Mouse (Mus musculus): ENCODE results near the gene Cnpy2.
"Not testable (repeated sequence)": the region's sequence is repeated elsewhere in the genome, so short reads cannot be mapped to it uniquely, and the experiment has no call there.

Cnpy2 gene

GRCm38 (mm10) chr10:128315578-128315977 lies 6.7 kb upstream of the Cnpy2 start:
- DNase-seq (ENCODE audit: low spot score): no peak

GRCm38 (mm10) chr10:128321641-128322040 lies 618 bp upstream of the Cnpy2 start:
- DNase-seq (ENCODE audit: low spot score): no peak

GRCm38 (mm10) chr10:128323516-128323915 lies 1.3 kb downstream of the Cnpy2 start:
- DNase-seq (ENCODE audit: low spot score): no peak

- DNase-seq (ENCODE audit: low spot score): no peak
Observed at GRCm38 (mm10) chr10:128326825-128327224, 4.6 kb downstream of the Cnpy2 start.

- no peak for DNase-seq (ENCODE audit: low spot score)
Observed at GRCm38 (mm10) chr10:128327610-128328009, 5.4 kb downstream of the Cnpy2 start.

- not testable (repeated sequence) for DNase-seq (ENCODE audit: low spot score)
Observed at GRCm38 (mm10) chr10:128332358-128333249, 10.3 kb downstream of the Cnpy2 start.

- DNase-seq (ENCODE audit: low spot score): peak; percentile 70
Observed at GRCm38 (mm10) chr10:128335582-128335981, 13.3 kb downstream of the Cnpy2 start.

- no peak for DNase-seq (ENCODE audit: low spot score)
Observed at GRCm38 (mm10) chr10:128336195-128336594, 13.9 kb downstream of the Cnpy2 start.

- no peak for DNase-seq (ENCODE audit: low spot score)
Observed at GRCm38 (mm10) chr10:128336597-128336996, 14.3 kb downstream of the Cnpy2 start.

GRCm38 (mm10) chr10:128337306-128338181 lies 15.3 kb downstream of the Cnpy2 start, which contains the start of gene Cs:
Cs (plus strand) TSS chr10:128337734.
- peak; percentile 94 for DNase-seq (ENCODE audit: low spot score)

- no peak for DNase-seq (ENCODE audit: low spot score)
Observed at GRCm38 (mm10) chr10:128338415-128338814, 16.2 kb downstream of the Cnpy2 start.

GRCm38 (mm10) chr10:128338948-128339347 lies 16.7 kb downstream of the Cnpy2 start:
- DNase-seq (ENCODE audit: low spot score): no peak

- no peak for DNase-seq (ENCODE audit: low spot score)
Observed at GRCm38 (mm10) chr10:128340257-128340656, 18.0 kb downstream of the Cnpy2 start.

GRCm38 (mm10) chr10:128343436-128343835 lies 21.2 kb downstream of the Cnpy2 start:
- DNase-seq (ENCODE audit: low spot score): no peak

GRCm38 (mm10) chr10:128344568-128345275 lies 22.5 kb downstream of the Cnpy2 start:
- DNase-seq (ENCODE audit: low spot score): no peak

- DNase-seq (ENCODE audit: low spot score): no peak
Observed at GRCm38 (mm10) chr10:128347541-128347940, 25.3 kb downstream of the Cnpy2 start.

GRCm38 (mm10) chr10:128358796-128359195 lies 36.5 kb downstream of the Cnpy2 start:
- no peak for DNase-seq (ENCODE audit: low spot score)

- no peak for DNase-seq (ENCODE audit: low spot score)
Observed at GRCm38 (mm10) chr10:128359226-128359625, 37.0 kb downstream of the Cnpy2 start.

- no peak for DNase-seq (ENCODE audit: low spot score)
Observed at GRCm38 (mm10) chr10:128361836-128362235, 39.6 kb downstream of the Cnpy2 start.

- DNase-seq (ENCODE audit: low spot score): no peak
Observed at GRCm38 (mm10) chr10:128362568-128362967, 40.3 kb downstream of the Cnpy2 start.

GRCm38 (mm10) chr10:128367899-128368401 lies 45.7 kb downstream of the Cnpy2 start:
- no peak for DNase-seq (ENCODE audit: low spot score)
